16 mouse cellular contexts compared by ENCODE assay signal in genomic region chr8:105260371-105261099, GRCm38 (mm10). TPM values are rescaled to one million over a fixed set of nuclear protein-coding genes. Genes with fewer than 3 reads are reported as not detected.
DNase-seq lines count a peak whose midpoint lies in the region; ATAC-seq lines count a peak whose summit lies in the region.
"Had no signal": no experiment of that assay in that cellular context is flagged by ENCODE, and none has a peak within 500 bp of the region (broad histone marks: within the 10 kb centered on the region; RNA-seq: fewer than 3 reads in every experiment).

No protein-coding gene starts in this region.

- H3K27ac ChIP-seq in intestine, embryonic 15.5 days: no peak overlapping the region
- no peak overlapping the region for H3K27ac ChIP-seq in intestine, embryonic 16.5 days (ENCODE audit: low read length)
- H3K27ac ChIP-seq in midbrain, embryonic 11.5 days (ENCODE audit: low read depth, low read length): no peak overlapping the region
- H3K27ac ChIP-seq in midbrain, embryonic 10.5 days (replicated peaks): no peak overlapping the region
- H3K27ac ChIP-seq: embryonic facial prominence, embryonic 15.5 days; gastrocnemius, adult 2 months; hindbrain, embryonic 13.5 days; kidney, postnatal 0 days had no signal

- no peak overlapping the region for H3K9ac ChIP-seq in intestine, embryonic 15.5 days
- no peak overlapping the region for H3K9ac ChIP-seq in intestine, embryonic 16.5 days (ENCODE audit: low read depth, low read length)
- no peak overlapping the region for H3K9ac ChIP-seq in midbrain, embryonic 11.5 days (ENCODE audit: low read length)
- H3K9ac ChIP-seq: embryonic facial prominence, embryonic 15.5 days had no signal

- no peak overlapping the region for H3K4me3 ChIP-seq in intestine, embryonic 15.5 days (replicated peaks)
- H3K4me3 ChIP-seq in intestine, embryonic 16.5 days (ENCODE audit: low read length): no peak overlapping the region
- no peak overlapping the region for H3K4me3 ChIP-seq in midbrain, embryonic 11.5 days (ENCODE audit: low read depth, low read length)
- no peak overlapping the region for H3K4me3 ChIP-seq in midbrain, embryonic 10.5 days
- H3K4me3 ChIP-seq: myocyte had no signal

- peak; percentile 30 for DNase-seq in cerebellum, adult 9-10 months
- DNase-seq in cerebellum, adult 18-20 months: no peak
- peak; percentile 77 for DNase-seq in midbrain, embryonic 11.5 days (ENCODE audit: low spot score, missing footprints)
- no peak for DNase-seq in midbrain, embryonic 10.5 days (ENCODE audit: low spot score)
- DNase-seq in spleen, postnatal 14 days (ENCODE audit: low spot score in 2 of 2): no peak
- no peak for DNase-seq in thymus, adult 18-20 months
- DNase-seq: layer of hippocampus, adult 9-11 months had no signal

- WGBS in intestine, embryonic 15.5 days: 72% methylated on average over 7 of the region's 7 CpGs
- 74% methylated on average over 7 of the region's 7 CpGs for WGBS in intestine, embryonic 16.5 days
- 59% methylated on average over 7 of the region's 7 CpGs for WGBS in midbrain, embryonic 11.5 days
- whole genome bisulfite sequencing in midbrain, embryonic 10.5 days: 63% methylated on average over 7 of the region's 7 CpGs

- peak overlapping the region; percentile 82; the same call in 1 of the 2 replicates for H3K4me2 ChIP-seq in intestine, embryonic 15.5 days (replicated peaks)
- H3K4me2 ChIP-seq in intestine, embryonic 16.5 days (ENCODE audit: low read depth, low read length): no peak overlapping the region
- H3K4me2 ChIP-seq in midbrain, embryonic 11.5 days: no peak overlapping the region

- no peaks in the 10 kb centered on the region for H3K36me3 ChIP-seq in intestine, embryonic 15.5 days
- H3K36me3 ChIP-seq in intestine, embryonic 16.5 days (ENCODE audit: control insufficient read depth, insufficient read depth, low read length): no peaks in the 10 kb centered on the region; the same call in 1 of the 2 replicates
- H3K36me3 ChIP-seq in midbrain, embryonic 11.5 days (ENCODE audit: control insufficient read depth, insufficient read depth, low read length): no peaks in the 10 kb centered on the region
- H3K36me3 ChIP-seq in midbrain, embryonic 10.5 days: no peaks in the 10 kb centered on the region
- H3K36me3 ChIP-seq: embryonic facial prominence, embryonic 15.5 days; hindbrain, embryonic 13.5 days had no signal

- no peak for ATAC-seq in intestine, embryonic 15.5 days
- ATAC-seq in intestine, embryonic 16.5 days: no peak
- ATAC-seq in midbrain, embryonic 11.5 days (ENCODE audit: low FRiP score): no peak

- peaks cover 21% of the 10 kb centered on the region for H3K4me1 ChIP-seq in intestine, embryonic 15.5 days (replicated peaks)
- peaks cover 28% of the 10 kb centered on the region for H3K4me1 ChIP-seq in intestine, embryonic 16.5 days (ENCODE audit: control insufficient read depth, insufficient read depth, low read length)
- peaks cover 15% of the 10 kb centered on the region for H3K4me1 ChIP-seq in midbrain, embryonic 11.5 days (ENCODE audit: control insufficient read depth, insufficient read depth, low read length)
- H3K4me1 ChIP-seq in midbrain, embryonic 10.5 days: peaks cover 33% of the 10 kb centered on the region

- H3K27me3 ChIP-seq in intestine, embryonic 15.5 days (replicated peaks): peaks cover 16% of the 10 kb centered on the region
- H3K27me3 ChIP-seq in intestine, embryonic 16.5 days (replicated peaks; ENCODE audit: control insufficient read depth, insufficient read depth, low read length): peaks cover 12% of the 10 kb centered on the region
- peaks cover 80% of the 10 kb centered on the region for H3K27me3 ChIP-seq in midbrain, embryonic 11.5 days (ENCODE audit: control insufficient read depth, insufficient read depth, low read length)
- H3K27me3 ChIP-seq in midbrain, embryonic 10.5 days (ENCODE audit: low read depth, poor library complexity, severe bottlenecking): peaks cover 100% of the 10 kb centered on the region

- H3K9me3 ChIP-seq in intestine, embryonic 15.5 days: no peaks in the 10 kb centered on the region
- no peaks in the 10 kb centered on the region for H3K9me3 ChIP-seq in intestine, embryonic 16.5 days (ENCODE audit: control insufficient read depth, low read length)
- H3K9me3 ChIP-seq in midbrain, embryonic 11.5 days (ENCODE audit: control insufficient read depth, low read length): no peaks in the 10 kb centered on the region; the same call in 1 of the 2 replicates
- H3K9me3 ChIP-seq in midbrain, embryonic 10.5 days (replicated peaks): no peaks in the 10 kb centered on the region
- H3K9me3 ChIP-seq: embryonic facial prominence, embryonic 15.5 days; hindbrain, embryonic 13.5 days had no signal

RNA-seq across cellular contexts. Expression of gene Tradd, which starts 3.9 kb away (rescaled TPM):
- polyA plus RNA-seq in intestine, embryonic 15.5 days (2015; fragmentation: Nextera tagmentation; extraction: Ambion mirVana): 36.7 and 39.2 TPM in 2 replicates
- 44.9 and 46.0 TPM in 2 replicates for polyA plus RNA-seq in intestine, embryonic 16.5 days (2015; fragmentation: Nextera tagmentation; extraction: Ambion mirVana)
- 11.3 and 15.0 TPM in 2 replicates for polyA plus RNA-seq in midbrain, embryonic 11.5 days (2014; fragmentation: Nextera tagmentation; extraction: Ambion mirVana)
- polyA plus RNA-seq in midbrain, embryonic 10.5 days (2016; fragmentation: Nextera tagmentation; extraction: Ambion mirVana): 13.6 and 14.6 TPM in 2 replicates

RNA-seq across cellular contexts. Expression of gene Fbxl8, which starts 3.9 kb away (rescaled TPM):
- 4.4 and 5.0 TPM in 2 replicates for polyA plus RNA-seq in intestine, embryonic 15.5 days (2015; fragmentation: Nextera tagmentation; extraction: Ambion mirVana)
- 6.0 and 6.8 TPM in 2 replicates for polyA plus RNA-seq in intestine, embryonic 16.5 days (2015; fragmentation: Nextera tagmentation; extraction: Ambion mirVana)
- 0.84 and 1.5 TPM in 2 replicates for polyA plus RNA-seq in midbrain, embryonic 11.5 days (2014; fragmentation: Nextera tagmentation; extraction: Ambion mirVana)
- 0.64 and 0.72 TPM in 2 replicates for polyA plus RNA-seq in midbrain, embryonic 10.5 days (2016; fragmentation: Nextera tagmentation; extraction: Ambion mirVana)

RNA-seq across cellular contexts. Expression of gene B3gnt9, which starts 5.6 kb away (rescaled TPM):
- polyA plus RNA-seq in intestine, embryonic 15.5 days (2015; fragmentation: Nextera tagmentation; extraction: Ambion mirVana): 18.8 and 19.5 TPM in 2 replicates
- polyA plus RNA-seq in intestine, embryonic 16.5 days (2015; fragmentation: Nextera tagmentation; extraction: Ambion mirVana): 16.2 and 17.5 TPM in 2 replicates
- 5.6 and 6.1 TPM in 2 replicates for polyA plus RNA-seq in midbrain, embryonic 11.5 days (2014; fragmentation: Nextera tagmentation; extraction: Ambion mirVana)
- 2.4 and 4.2 TPM in 2 replicates for polyA plus RNA-seq in midbrain, embryonic 10.5 days (2016; fragmentation: Nextera tagmentation; extraction: Ambion mirVana)

RNA-seq across cellular contexts. Expression of gene Hsf4, which starts 9.1 kb away (rescaled TPM):
- polyA plus RNA-seq in intestine, embryonic 15.5 days (2015; fragmentation: Nextera tagmentation; extraction: Ambion mirVana): 0.10 and 0.11 TPM in 2 replicates
- polyA plus RNA-seq in intestine, embryonic 16.5 days (2015; fragmentation: Nextera tagmentation; extraction: Ambion mirVana): 0.17 and 0.18 TPM in 2 replicates
- not detected in 2 replicates for polyA plus RNA-seq in midbrain, embryonic 11.5 days (2014; fragmentation: Nextera tagmentation; extraction: Ambion mirVana)
- polyA plus RNA-seq in midbrain, embryonic 10.5 days (2016; fragmentation: Nextera tagmentation; extraction: Ambion mirVana): 0.10 TPM in 1 of 2 replicates, not detected in the other
- polyA plus RNA-seq: heart, embryonic 11.5 days; stomach, embryonic 16.5 days had no signal

RNA-seq across cellular contexts. Expression of gene Nol3, which starts 15.4 kb away (rescaled TPM):
- polyA plus RNA-seq in intestine, embryonic 15.5 days (2015; fragmentation: Nextera tagmentation; extraction: Ambion mirVana): 1.0 and 1.2 TPM in 2 replicates
- polyA plus RNA-seq in intestine, embryonic 16.5 days (2015; fragmentation: Nextera tagmentation; extraction: Ambion mirVana): 1.3 and 1.4 TPM in 2 replicates
- 2.0 and 3.2 TPM in 2 replicates for polyA plus RNA-seq in midbrain, embryonic 11.5 days (2014; fragmentation: Nextera tagmentation; extraction: Ambion mirVana)
- 1.4 and 2.3 TPM in 2 replicates for polyA plus RNA-seq in midbrain, embryonic 10.5 days (2016; fragmentation: Nextera tagmentation; extraction: Ambion mirVana)

Comparison
In these comparisons a context has a peak if more than half of its experiments do, and no peak if none do; other contexts are left out.
1. DNase-seq: peak in cerebellum, adult 9-10 months (single experiment) and midbrain, embryonic 11.5 days (single experiment); none in cerebellum, adult 18-20 months (0 of 2), midbrain, embryonic 10.5 days (single experiment), spleen, postnatal 14 days (0 of 2) and thymus, adult 18-20 months (0 of 2).